Mouse (Mus musculus): ENCODE measurements at regions not wholly inside any gene's neighbourhood (a gene's known extent, or its start where the extent isn't known, plus 50 kb on each side); places are given as distances from the start of the nearest gene placed in this dataset.

DNA sequence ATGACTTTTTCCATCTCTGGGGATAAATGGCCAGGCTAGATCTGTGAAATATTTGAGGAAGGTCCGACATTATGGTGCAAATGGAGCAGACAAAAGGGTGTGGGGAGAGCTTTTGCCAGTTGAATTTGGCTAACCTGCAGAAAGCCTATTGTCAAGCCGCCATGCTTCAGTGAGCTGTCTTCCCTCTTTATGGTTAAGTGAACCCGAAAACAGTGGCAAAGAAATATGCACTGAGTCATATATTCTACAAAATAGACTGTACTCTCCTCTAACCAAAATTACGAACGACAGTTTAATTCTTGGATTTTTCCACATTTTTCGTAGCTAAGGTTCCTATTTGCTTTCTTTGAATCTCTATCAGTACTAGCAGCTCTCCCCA, 937.9 kb downstream of the Tmem182 start:
- Histone ChIP-seq H3K27me3 (ENCODE audit: control insufficient read depth, insufficient read depth, low read length) (no peaks in the 10 kb centered on the region), H3K4me2 (replicated peaks; ENCODE audit: low read depth, low read length, severe bottlenecking) (no peak overlapping the region), H3K9ac (ENCODE audit: low read depth, low read length, severe bottlenecking) (no peak overlapping the region), H3K4me3 (replicated peaks; ENCODE audit: low read length) (no peak overlapping the region), H3K27ac (replicated peaks; ENCODE audit: low read depth, low read length) (no peak overlapping the region), H3K4me1 (ENCODE audit: control insufficient read depth, insufficient read depth, low read length) (no peaks in the 10 kb centered on the region), H3K9me3 (ENCODE audit: control insufficient read depth, low read length) (no peaks in the 10 kb centered on the region), H3K36me3 (ENCODE audit: control insufficient read depth, insufficient read depth, low read length) (no peaks in the 10 kb centered on the region)
- no peak for TF ChIP-seq POLR2A (IDR thresholded peaks at IDR 0.05; ENCODE audit: borderline replicate concordance, extremely low read depth, insufficient read depth, insufficient read length)
- ATAC-seq (ENCODE audit: low FRiP score, low read depth) (no peak), DNase-seq (ENCODE audit: low spot score) (no peak)
- WGBS = 85% methylated on average over 6 of the region's 6 CpGs

GRCm38 (mm10) chr1:41744531-41744930, 939.1 kb downstream of the Tmem182 start:
- Histone ChIP-seq H3K4me2 (replicated peaks; ENCODE audit: low read depth, low read length, severe bottlenecking) (no peak overlapping the region), H3K9ac (ENCODE audit: low read depth, low read length, severe bottlenecking) (no peak overlapping the region), H3K4me1 (ENCODE audit: control insufficient read depth, insufficient read depth, low read length) (no peaks in the 10 kb centered on the region), H3K27me3 (ENCODE audit: control insufficient read depth, insufficient read depth, low read length) (no peaks in the 10 kb centered on the region), H3K4me3 (replicated peaks; ENCODE audit: low read length) (no peak overlapping the region), H3K36me3 (ENCODE audit: control insufficient read depth, insufficient read depth, low read length) (no peaks in the 10 kb centered on the region), H3K9me3 (ENCODE audit: control insufficient read depth, low read length) (no peaks in the 10 kb centered on the region), H3K27ac (replicated peaks; ENCODE audit: low read depth, low read length) (no peak overlapping the region)
- no peak for DNase-seq (ENCODE audit: low spot score)
- TF ChIP-seq POLR2A (IDR thresholded peaks at IDR 0.05; ENCODE audit: borderline replicate concordance, extremely low read depth, insufficient read depth, insufficient read length) = no peak
- no peak for ATAC-seq (ENCODE audit: low FRiP score, low read depth)
- 57% methylated on average over 3 of the region's 3 CpGs for WGBS

DNA sequence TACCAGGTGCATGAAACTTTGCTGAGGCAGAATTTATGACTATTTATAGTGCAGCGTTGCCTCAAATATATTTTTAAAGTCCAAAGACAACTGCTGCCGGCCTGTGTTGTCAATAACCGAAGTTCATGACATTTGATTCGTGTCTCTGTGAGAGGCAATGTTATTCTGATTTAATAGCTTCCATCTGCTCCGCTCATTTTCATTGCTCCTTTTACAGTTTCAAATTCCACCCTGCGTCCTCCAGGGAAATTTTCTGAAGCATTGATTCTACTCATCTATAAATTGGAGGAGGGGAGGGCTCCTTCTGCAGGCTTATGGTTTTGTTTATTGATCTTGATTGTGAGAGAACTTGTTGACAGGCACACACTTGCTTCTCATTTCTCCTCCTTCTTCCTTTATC, 936.2 kb upstream of the Pou3f3 start:
- Histone ChIP-seq H3K36me3 (ENCODE audit: control insufficient read depth, insufficient read depth, low read length) (no peaks in the 10 kb centered on the region), H3K4me1 (ENCODE audit: control insufficient read depth, insufficient read depth, low read length) (no peaks in the 10 kb centered on the region), H3K9me3 (ENCODE audit: control insufficient read depth, low read length) (no peaks in the 10 kb centered on the region), H3K4me2 (replicated peaks; ENCODE audit: low read depth, low read length, severe bottlenecking) (no peak overlapping the region), H3K27ac (replicated peaks; ENCODE audit: low read depth, low read length) (no peak overlapping the region), H3K27me3 (ENCODE audit: control insufficient read depth, insufficient read depth, low read length) (no peaks in the 10 kb centered on the region), H3K9ac (ENCODE audit: low read depth, low read length, severe bottlenecking) (no peak overlapping the region), H3K4me3 (replicated peaks; ENCODE audit: low read length) (no peak overlapping the region)
- TF ChIP-seq POLR2A (IDR thresholded peaks at IDR 0.05; ENCODE audit: borderline replicate concordance, extremely low read depth, insufficient read depth, insufficient read length) = no peak
- no peak for ATAC-seq (ENCODE audit: low FRiP score, low read depth)
- WGBS = 15% methylated on average over 6 of the region's 6 CpGs
- peak; percentile 28 for DNase-seq (ENCODE audit: low spot score)

All from limb, embryonic 14.5 days (tissue).